Mouse (Mus musculus) olfactory bulb, adult 2 months (tissue): Measurements from ENCODE around the gene Mtcl1.

Source experiments
- CTCF ChIP-seq: fragments of 200-500 bp; IDR thresholded peaks from 2 replicates; pipeline ENCODE4 v1.5.1; 2012; ENCODE audit warnings: low read depth, mild to moderate bottlenecking, low read length, moderate library complexity; ENCODE audit not compliant: insufficient read depth
- POLR2A ChIP-seq: fragments of 200-500 bp; IDR thresholded peaks from 2 replicates; pipeline ENCODE4 v1.6.1; 2012; ENCODE audit warnings: mild to moderate bottlenecking, low read depth, low read length, moderate library complexity; ENCODE audit not compliant: insufficient read depth

GRCm38 (mm10) chr17:66405601-66406000, 43.9 kb downstream of the Mtcl1 start:
- TF ChIP-seq CTCF (no peak), POLR2A (no peak)
